Mouse (Mus musculus) midbrain, postnatal 0 days (tissue): Measurements from ENCODE around the gene Prpf38a. TPM values are rescaled to one million over a fixed set of nuclear protein-coding genes. Genes with fewer than 3 reads are reported as not detected.

ENCODE experiments used
- ATAC-seq: fragments of 200-750 bp; cut with Nextera tagmentation; 2 replicates; pipeline ENCODE4 v1.8.0; 2017; ENCODE audit warnings: moderate number of reproducible peaks, mild to moderate bottlenecking, moderate TSS enrichment, moderate library complexity; ENCODE audit not compliant: low FRiP score
- DNase-seq: peaks from one replicate; pipeline ENCODE4 v3.0.0-alpha.2; 2015; ENCODE audit warnings: low spot score
- H3K27ac ChIP-seq: fragments of 300-500 bp; sonication (generic); 2 replicates; pipeline ENCODE4 v1.5.1; 2014; ENCODE audit warnings: low read depth, mild to moderate bottlenecking, low read length, mixed read lengths
- H3K27me3 ChIP-seq: fragments of 300-500 bp; sonication (generic); 2 replicates; pipeline ENCODE4 v1.6.1; 2014; ENCODE audit warnings: low read length, control low read depth, mixed read lengths; ENCODE audit not compliant: insufficient read depth
- H3K36me3 ChIP-seq: fragments of 300-500 bp; sonication (generic); 2 replicates; pipeline ENCODE4 v1.6.1; 2014; ENCODE audit warnings: low read length, control low read depth, mixed read lengths; ENCODE audit not compliant: insufficient read depth
- H3K4me1 ChIP-seq: fragments of 300-500 bp; sonication (generic); 2 replicates; pipeline ENCODE4 v1.6.1; 2014; ENCODE audit warnings: mild to moderate bottlenecking, control low read depth, antibody characterized with exemption, low read length, mixed read lengths; ENCODE audit not compliant: insufficient read depth
- H3K4me2 ChIP-seq: fragments of 300-500 bp; sonication (generic); 2 replicates; pipeline ENCODE4 v1.6.1; 2014; ENCODE audit warnings: low read depth, mild to moderate bottlenecking, low read length, mixed read lengths; ENCODE audit not compliant: poor library complexity, severe bottlenecking
- H3K4me3 ChIP-seq: fragments of 300-500 bp; sonication (generic); 2 replicates; pipeline ENCODE4 v1.5.1; 2014; ENCODE audit warnings: low read depth, mild to moderate bottlenecking, low read length, moderate library complexity
- H3K9ac ChIP-seq: fragments of 300-500 bp; sonication (generic); replicated peaks from 2 replicates; pipeline ENCODE4 v1.6.1; 2014; ENCODE audit warnings: mild to moderate bottlenecking, low read length, moderate library complexity, mixed read lengths; ENCODE audit not compliant: poor library complexity, severe bottlenecking
- H3K9me3 ChIP-seq: fragments of 300-500 bp; sonication (generic); 2 replicates; pipeline ENCODE4 v1.6.1; 2016; ENCODE audit warnings: low read length, control low read depth
- CTCF ChIP-seq: IDR thresholded peaks from 2 replicates; pipeline ENCODE4 v1.5.1; 2016; ENCODE audit warnings: antibody characterized with exemption, mild to moderate bottlenecking
- WGBS: fragments of 180-500 bp; shearing (Covaris S2); extraction: QIAGEN DNeasy Blood & Tissue Kit; methylation state at CpG from one replicate; pipeline ENCODE4 v1.1.7; 2014; 5-methylcytosine and 5-hydroxymethylcytosine counted together
- polyA plus RNA-seq: library from polyadenylated mRNA; unstranded; fragments of >200 nt; fragmentation: Nextera tagmentation; extraction: Ambion mirVana; gene quantifications from 2 replicates; pipeline ENCODE4 v1.2.1, GENCODE M21; 2015
- total RNA-seq: library from RNA; depleted of rRNA; stranded (reverse); fragments of >200 nt; gene quantifications from 2 replicates; pipeline ENCODE4 v1.2.3, GENCODE M21; 2014

The Prpf38a gene
- total and polyA plus RNA-seq, 2 experiments from 2014 or later = 33.7 to 57.4 TPM

DNA sequence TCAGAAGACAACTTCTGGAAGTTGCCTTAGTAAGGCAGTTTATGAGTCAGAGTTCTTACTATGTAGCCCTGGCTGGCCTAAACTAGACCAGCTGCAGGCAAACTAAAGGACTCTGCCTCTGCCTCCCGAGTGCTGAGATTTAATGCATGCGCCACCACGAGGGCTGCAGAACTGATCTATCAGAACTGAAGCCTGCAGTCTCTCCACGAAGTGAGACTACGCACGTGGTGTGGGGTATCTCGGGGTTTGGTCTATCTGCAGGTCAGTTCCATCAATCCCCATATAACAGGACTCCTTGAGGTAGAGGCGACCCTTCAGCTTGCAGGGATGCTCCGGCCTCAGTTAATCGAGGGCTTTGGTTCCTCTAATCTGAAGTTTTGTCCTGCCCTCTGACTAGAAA, 40.0 kb upstream of the Prpf38a start:
- WGBS = under 1% methylated on average over 10 of the region's 10 CpGs
- TF ChIP-seq CTCF = no peak

GRCm38 (mm10) chr4:108618586-108618985, 39.5 kb upstream of the Prpf38a start:
- peak overlapping the region; percentile 93 for H3K9ac ChIP-seq
- H3K4me3 ChIP-seq = peak overlapping the region; percentile 68; the same call in 1 of the 2 replicates
- 73% methylated on average over 4 of the region's 4 CpGs for WGBS
- ATAC-seq = no peak
- no peaks in the 10 kb centered on the region for H3K4me1 ChIP-seq
- no peaks in the 10 kb centered on the region for H3K9me3 ChIP-seq
- TF ChIP-seq CTCF = no peak
- peak overlapping the region; percentile 70 for H3K4me2 ChIP-seq
- H3K27ac ChIP-seq = peak overlapping the region; percentile 97
- no peaks in the 10 kb centered on the region for H3K27me3 ChIP-seq
- no peak for DNase-seq
- no peaks in the 10 kb centered on the region for H3K36me3 ChIP-seq

More for the DNA sequence above, 40.0 kb upstream of the Prpf38a start:
- no peaks in the 10 kb centered on the region for H3K4me1 ChIP-seq
- peak overlapping the region; percentile 68 for H3K4me3 ChIP-seq
- H3K27ac ChIP-seq = peak overlapping the region; percentile 97
- H3K36me3 ChIP-seq = no peaks in the 10 kb centered on the region
- DNase-seq (peak; percentile 52), ATAC-seq (peak; percentile 59)
- no peaks in the 10 kb centered on the region for H3K9me3 ChIP-seq
- H3K4me2 ChIP-seq = peak overlapping the region; percentile 70
- no peaks in the 10 kb centered on the region for H3K27me3 ChIP-seq
- H3K9ac ChIP-seq = peak overlapping the region; percentile 93

DNA sequence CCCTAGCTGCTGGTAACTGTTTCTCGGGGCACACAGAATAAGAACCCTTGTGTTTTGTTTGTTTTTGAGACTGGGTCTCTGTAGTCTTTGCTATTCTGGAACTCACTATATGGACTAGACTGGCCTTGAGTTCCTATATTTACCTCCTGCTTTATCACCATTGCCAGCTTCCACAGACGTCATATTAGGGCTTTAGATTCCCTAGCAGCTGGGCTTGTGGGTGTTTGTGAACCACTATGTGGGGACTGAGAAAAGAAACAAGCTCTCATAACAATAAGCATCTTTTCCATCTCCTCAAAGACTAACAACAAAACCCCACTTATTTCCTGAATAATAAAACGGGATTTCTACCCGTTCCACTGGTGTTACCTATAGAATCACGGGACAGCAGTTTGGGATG, 31.8 kb upstream of the Prpf38a start:
- WGBS = 91% methylated on average over 5 of the region's 5 CpGs
- Histone ChIP-seq H3K4me1 (no peaks in the 10 kb centered on the region), H3K36me3 (no peaks in the 10 kb centered on the region), H3K9me3 (no peaks in the 10 kb centered on the region), H3K4me3 (no peak overlapping the region), H3K27me3 (no peaks in the 10 kb centered on the region), H3K4me2 (no peak overlapping the region), H3K9ac (no peak overlapping the region), H3K27ac (no peak overlapping the region)
- DNase-seq (no peak), ATAC-seq (no peak)
- TF ChIP-seq CTCF = no peak

GRCm38 (mm10) chr4:108608651-108609050, 29.5 kb upstream of the Prpf38a start:
- 93% methylated on average over 3 of the region's 3 CpGs for WGBS

DNA sequence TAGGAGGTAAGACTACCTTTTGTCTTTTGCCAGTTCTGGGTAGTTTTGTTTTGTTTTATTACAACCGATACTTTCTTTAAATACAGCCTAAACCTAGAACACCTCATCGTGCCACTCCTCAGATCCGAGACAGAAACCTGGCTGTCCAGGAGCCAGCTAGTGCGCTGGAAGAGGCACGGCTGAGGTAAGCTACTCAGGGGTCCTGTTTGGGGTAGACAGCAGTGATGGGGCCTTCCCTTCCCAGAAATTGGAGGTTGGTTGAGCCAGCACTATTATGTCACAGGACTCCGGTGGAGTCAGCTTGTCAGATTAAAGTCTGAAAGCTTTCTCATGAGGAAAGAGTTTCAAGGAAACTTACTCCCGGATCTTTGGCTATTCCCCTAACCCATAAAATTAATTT, 22.7 kb upstream of the Prpf38a start:
- no peak overlapping the region for H3K4me3 ChIP-seq
- no peak for ATAC-seq
- no peak overlapping the region for H3K4me2 ChIP-seq
- no peaks in the 10 kb centered on the region for H3K9me3 ChIP-seq
- DNase-seq = no peak
- H3K36me3 ChIP-seq = peaks cover 3% of the 10 kb centered on the region; the same call in 1 of the 2 replicates
- no peaks in the 10 kb centered on the region for H3K27me3 ChIP-seq
- no peak for TF ChIP-seq CTCF
- H3K27ac ChIP-seq = no peak overlapping the region
- H3K9ac ChIP-seq = no peak overlapping the region
- WGBS = 95% methylated on average over 7 of the region's 7 CpGs
- no peaks in the 10 kb centered on the region for H3K4me1 ChIP-seq

More at GRCm38 (mm10) chr4:108608651-108609050, 29.5 kb upstream of the Prpf38a start:
- TF ChIP-seq CTCF = no peak
- no peak overlapping the region for H3K4me2 ChIP-seq
- H3K36me3 ChIP-seq = 0 out of 2 replicates have a peak, but pooled peaks cover 3% of the 10 kb centered on the region
- DNase-seq (no peak), ATAC-seq (no peak)
- H3K9ac ChIP-seq = no peak overlapping the region
- no peaks in the 10 kb centered on the region for H3K4me1 ChIP-seq
- no peak overlapping the region for H3K27ac ChIP-seq
- no peaks in the 10 kb centered on the region for H3K9me3 ChIP-seq
- no peak overlapping the region for H3K4me3 ChIP-seq
- H3K27me3 ChIP-seq = no peaks in the 10 kb centered on the region

- DNase-seq = no peak
- H3K36me3 ChIP-seq = no peaks in the 10 kb centered on the region; the same call in 1 of the 2 replicates
- H3K9ac ChIP-seq = no peak overlapping the region
- WGBS = 84% methylated on average over 4 of the region's 4 CpGs
- TF ChIP-seq CTCF = no peak
- no peaks in the 10 kb centered on the region for H3K4me1 ChIP-seq
- ATAC-seq = no peak
- no peaks in the 10 kb centered on the region for H3K9me3 ChIP-seq
- H3K27me3 ChIP-seq = no peaks in the 10 kb centered on the region
- H3K27ac ChIP-seq = no peak overlapping the region
- H3K4me2 ChIP-seq = no peak overlapping the region
- no peak overlapping the region for H3K4me3 ChIP-seq
Observed at GRCm38 (mm10) chr4:108598306-108598705, 19.2 kb upstream of the Prpf38a start.
